Mouse (Mus musculus) embryonic facial prominence, embryonic 10.5 days (tissue): ENCODE results near the gene Anxa6. TPM values are rescaled to one million over a fixed set of nuclear protein-coding genes. Genes with fewer than 3 reads are reported as not detected.

ENCODE experiments used
- DNase-seq: peaks from one replicate; pipeline ENCODE4 v3.0.0-alpha.2; 2017; ENCODE audit warnings: low spot score
- H3K27ac ChIP-seq: fragments of 300-500 bp; sonication (generic); replicated peaks from 2 replicates; pipeline ENCODE4 v1.5.1; 2016; ENCODE audit warnings: mild to moderate bottlenecking
- H3K27me3 ChIP-seq: fragments of 300-500 bp; sonication (generic); replicated peaks from 2 replicates; pipeline ENCODE4 v1.6.1; 2016; ENCODE audit warnings: low read depth, mild to moderate bottlenecking; ENCODE audit not compliant: poor library complexity, severe bottlenecking
- H3K36me3 ChIP-seq: fragments of 300-500 bp; sonication (generic); replicated peaks from 2 replicates; pipeline ENCODE4 v1.6.1; 2016; ENCODE audit warnings: mild to moderate bottlenecking, moderate library complexity
- H3K4me1 ChIP-seq: fragments of 300-500 bp; sonication (generic); 2 replicates; pipeline ENCODE4 v1.6.1; 2016
- H3K4me3 ChIP-seq: fragments of 300-500 bp; sonication (generic); 2 replicates; pipeline ENCODE4 v1.5.1; 2016; ENCODE audit warnings: mild to moderate bottlenecking, moderate library complexity
- H3K9me3 ChIP-seq: fragments of 300-500 bp; sonication (generic); 2 replicates; pipeline ENCODE4 v1.6.1; 2016; ENCODE audit warnings: mild to moderate bottlenecking
- WGBS: fragments of 180-500 bp; shearing (Covaris S2); methylation state at CpG from one replicate; pipeline ENCODE4 v1.1.7; 2016; 5-methylcytosine and 5-hydroxymethylcytosine counted together
- polyA plus RNA-seq: library from polyadenylated mRNA; unstranded; fragments of >200 nt; fragmentation: Nextera tagmentation; extraction: Ambion mirVana; gene quantifications from 2 replicates; pipeline ENCODE4 v1.2.1, GENCODE M21; 2016

The Anxa6 gene
- polyA plus RNA-seq, 1 experiment from 2014 or later = 66.7 TPM

DNA sequence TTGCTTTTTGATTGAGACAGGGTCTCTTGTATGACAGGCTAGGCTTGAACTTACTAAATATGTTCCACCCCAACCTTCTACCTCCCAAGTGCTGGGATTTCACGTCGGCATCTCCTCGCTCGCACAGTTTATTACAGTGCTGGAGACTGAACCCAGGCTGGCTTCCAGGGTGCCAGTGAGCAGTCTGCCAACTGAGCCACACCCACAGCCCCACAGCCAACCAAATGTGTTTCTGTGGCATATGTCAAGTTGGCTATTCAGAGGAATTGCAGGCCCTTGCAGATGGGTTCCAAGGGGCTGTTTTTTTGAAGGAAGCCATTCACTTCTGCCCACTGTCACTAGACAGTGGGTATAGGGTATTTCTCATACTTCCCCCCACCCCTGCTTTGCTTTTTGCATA lies 7.3 kb downstream of the Anxa6 start:
- Histone ChIP-seq H3K4me1 (peaks cover 53% of the 10 kb centered on the region), H3K36me3 (0 out of 2 replicates have a peak, but pooled peaks cover 4% of the 10 kb centered on the region), H3K9me3 (no peaks in the 10 kb centered on the region), H3K4me3 (no peak overlapping the region), H3K27ac (no peak overlapping the region), H3K27me3 (no peaks in the 10 kb centered on the region)
- WGBS = 95% methylated on average over 4 of the region's 4 CpGs
- DNase-seq = no peak

DNA sequence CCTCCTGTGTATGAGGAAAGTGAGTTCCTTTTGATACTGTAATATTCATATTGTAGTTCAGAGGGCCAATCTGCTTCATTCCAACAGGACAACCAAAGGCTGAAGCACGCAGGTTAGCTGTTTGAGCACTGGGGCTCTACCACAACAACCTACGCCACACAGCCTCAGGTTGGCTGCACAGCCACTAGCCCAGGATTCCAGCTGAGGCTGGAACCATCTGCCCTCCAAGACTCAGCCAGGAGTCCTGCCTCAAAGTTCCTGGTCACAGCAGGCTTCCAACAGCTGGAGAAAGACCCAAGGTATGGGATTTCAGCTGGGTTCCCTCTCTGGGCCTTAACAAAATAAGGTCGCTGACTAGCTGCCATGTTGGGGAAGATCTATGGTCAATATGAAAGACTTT lies 9.7 kb downstream of the Anxa6 start:
- WGBS = 80% methylated on average over 3 of the region's 3 CpGs
- H3K4me1 ChIP-seq = peaks cover 70% of the 10 kb centered on the region
- peak overlapping the region; percentile 44 for H3K4me3 ChIP-seq
- peaks cover 4% of the 10 kb centered on the region; the same call in 1 of the 2 replicates for H3K36me3 ChIP-seq
- no peaks in the 10 kb centered on the region for H3K9me3 ChIP-seq
- H3K27ac ChIP-seq = peak overlapping the region; percentile 92
- DNase-seq = peak; percentile 17
- no peaks in the 10 kb centered on the region for H3K27me3 ChIP-seq

DNA sequence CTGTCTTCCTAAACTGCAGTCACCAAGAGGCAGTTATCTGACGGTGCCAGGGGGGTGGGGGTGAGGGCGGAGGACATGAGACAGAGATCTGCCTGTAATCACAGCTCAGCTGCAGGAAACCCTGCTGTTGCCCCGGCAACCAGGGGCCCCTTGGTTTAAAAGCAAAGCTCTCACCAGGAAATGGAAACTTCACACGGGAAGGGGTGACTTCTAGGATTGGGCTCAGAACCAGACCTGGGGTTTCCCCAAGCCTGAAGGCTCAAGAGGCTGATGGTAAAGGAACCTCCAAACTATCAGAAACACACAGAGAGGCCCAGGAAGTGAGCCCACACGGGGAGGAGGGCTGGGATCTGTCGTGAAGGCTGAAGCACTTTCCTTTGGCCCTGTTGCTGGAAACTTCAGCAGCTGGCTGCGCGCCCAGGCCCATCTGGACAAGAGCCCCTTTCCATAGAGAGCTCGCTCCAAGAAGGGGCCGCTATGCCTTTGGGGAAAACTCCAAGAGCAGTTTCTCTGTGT lies 10.1 kb downstream of the Anxa6 start:
- DNase-seq = peak; percentile 89
- Histone ChIP-seq H3K4me1 (peaks cover 65% of the 10 kb centered on the region), H3K27ac (peak overlapping the region; percentile 92), H3K9me3 (no peaks in the 10 kb centered on the region), H3K27me3 (no peaks in the 10 kb centered on the region), H3K4me3 (peak overlapping the region; percentile 44), H3K36me3 (peaks cover 4% of the 10 kb centered on the region; the same call in 1 of the 2 replicates)
- WGBS = 15% methylated on average over 10 of the region's 10 CpGs

DNA sequence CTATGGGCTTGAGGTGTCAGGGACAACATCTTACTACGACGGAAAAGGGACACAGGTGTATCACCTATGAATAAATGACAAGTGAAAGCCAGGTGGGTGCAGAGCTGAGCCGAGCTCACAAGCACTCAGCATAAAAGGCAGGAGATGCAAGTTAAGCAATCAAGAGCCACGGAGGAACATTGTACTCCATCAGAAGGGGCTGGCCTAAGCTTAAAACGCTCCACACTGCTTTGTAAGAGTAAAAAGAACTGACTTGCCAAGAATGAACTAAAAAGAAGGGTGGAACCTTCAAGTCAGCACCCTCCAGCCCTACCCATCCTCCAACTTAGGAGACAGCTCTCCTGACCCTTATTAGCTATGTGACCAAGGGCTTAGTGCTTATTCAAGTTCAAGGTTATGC lies 10.7 kb downstream of the Anxa6 start:
- no peaks in the 10 kb centered on the region for H3K27me3 ChIP-seq
- 72% methylated on average over 5 of the region's 5 CpGs for WGBS
- H3K4me1 ChIP-seq = peaks cover 60% of the 10 kb centered on the region
- H3K36me3 ChIP-seq = peaks cover 4% of the 10 kb centered on the region; the same call in 1 of the 2 replicates
- peak overlapping the region; percentile 92 for H3K27ac ChIP-seq
- H3K4me3 ChIP-seq = peak overlapping the region; percentile 44
- H3K9me3 ChIP-seq = no peaks in the 10 kb centered on the region
- DNase-seq = no peak

GRCm38 (mm10) chr11:55021859-55022258 lies 11.4 kb downstream of the Anxa6 start:
- DNase-seq = no peak
- Histone ChIP-seq H3K36me3 (peaks cover 4% of the 10 kb centered on the region; the same call in 1 of the 2 replicates), H3K27ac (peak overlapping the region; percentile 92), H3K4me1 (peaks cover 55% of the 10 kb centered on the region), H3K4me3 (no peak overlapping the region), H3K9me3 (no peaks in the 10 kb centered on the region), H3K27me3 (no peaks in the 10 kb centered on the region)
- 66% methylated on average over 6 of the region's 6 CpGs for WGBS

DNA sequence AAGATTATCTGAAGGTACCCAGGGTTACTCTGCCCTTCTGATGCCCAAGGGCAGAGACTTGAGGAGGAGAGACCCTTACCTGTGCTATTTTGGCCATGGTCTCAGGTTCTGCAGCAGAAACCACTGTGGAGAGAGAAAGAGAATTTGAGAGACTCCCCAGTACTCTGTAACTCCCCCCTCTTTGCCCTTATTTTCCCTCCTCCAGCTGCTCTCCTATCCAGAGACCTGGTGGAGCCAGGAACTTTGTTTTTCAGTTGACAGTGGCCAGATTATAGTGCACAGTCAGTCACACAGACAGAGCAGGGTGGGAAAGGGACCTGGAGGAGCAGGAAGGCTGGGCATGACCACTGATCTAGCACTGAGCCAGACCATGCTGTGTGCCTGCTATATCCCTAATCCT lies 11.8 kb downstream of the Anxa6 start:
- Histone ChIP-seq H3K4me1 (peaks cover 55% of the 10 kb centered on the region), H3K4me3 (no peak overlapping the region), H3K36me3 (peaks cover 3% of the 10 kb centered on the region; the same call in 1 of the 2 replicates), H3K27me3 (no peaks in the 10 kb centered on the region), H3K27ac (peak overlapping the region; percentile 92), H3K9me3 (no peaks in the 10 kb centered on the region)
- DNase-seq = no peak

- Histone ChIP-seq H3K27ac (peak overlapping the region; percentile 42; the same call in 1 of the 2 replicates), H3K9me3 (no peaks in the 10 kb centered on the region), H3K36me3 (peaks cover 3% of the 10 kb centered on the region; the same call in 1 of the 2 replicates), H3K4me3 (no peak overlapping the region), H3K27me3 (no peaks in the 10 kb centered on the region), H3K4me1 (peaks cover 59% of the 10 kb centered on the region)
- WGBS = 71% methylated on average over 2 of the region's 2 CpGs
- no peak for DNase-seq
These were observed 13.5 kb downstream of the Anxa6 start for GRCm38 (mm10) chr11:55019711-55020110.

- no peak for DNase-seq
- peaks cover 18% of the 10 kb centered on the region for H3K36me3 ChIP-seq
- 77% methylated on average over 6 of the region's 6 CpGs for WGBS
- H3K4me1 ChIP-seq = peaks cover 46% of the 10 kb centered on the region
- no peaks in the 10 kb centered on the region for H3K9me3 ChIP-seq
- no peak overlapping the region for H3K4me3 ChIP-seq
- H3K27me3 ChIP-seq = no peaks in the 10 kb centered on the region
- H3K27ac ChIP-seq = no peak overlapping the region
These were observed 15.2 kb downstream of the Anxa6 start for GRCm38 (mm10) chr11:55018034-55018433.

GRCm38 (mm10) chr11:55017201-55017600 lies 16.0 kb downstream of the Anxa6 start:
- Histone ChIP-seq H3K9me3 (no peaks in the 10 kb centered on the region), H3K4me1 (peaks cover 38% of the 10 kb centered on the region), H3K36me3 (peaks cover 21% of the 10 kb centered on the region), H3K27me3 (no peaks in the 10 kb centered on the region), H3K27ac (no peak overlapping the region), H3K4me3 (no peak overlapping the region)
- no peak for DNase-seq
- WGBS = 78% methylated on average over 2 of the region's 2 CpGs

DNA sequence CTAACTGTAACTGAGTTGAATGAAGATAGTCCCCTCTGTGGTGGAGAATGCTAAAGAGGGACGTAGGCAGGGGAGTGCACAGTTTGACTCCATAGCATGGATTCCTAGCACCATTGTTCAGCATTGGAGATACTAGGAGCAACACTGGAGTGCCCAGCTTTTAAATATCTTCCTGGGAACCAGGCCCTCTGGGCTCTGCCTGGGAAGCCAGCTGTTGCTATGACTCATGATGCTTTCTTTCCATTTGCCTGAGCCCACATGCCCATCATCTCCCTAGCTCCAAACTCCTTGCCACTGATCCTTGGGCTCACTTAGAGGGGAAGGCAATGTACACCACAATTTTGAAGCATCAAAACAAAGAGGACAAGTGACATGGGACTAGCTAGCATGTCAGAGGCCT lies 16.5 kb downstream of the Anxa6 start:
- DNase-seq = no peak
- Histone ChIP-seq H3K9me3 (no peaks in the 10 kb centered on the region), H3K27ac (no peak overlapping the region), H3K27me3 (no peaks in the 10 kb centered on the region), H3K36me3 (peaks cover 21% of the 10 kb centered on the region), H3K4me3 (no peak overlapping the region), H3K4me1 (peaks cover 33% of the 10 kb centered on the region)
- WGBS = 64% methylated on average over 1 of the region's 1 CpGs

DNA sequence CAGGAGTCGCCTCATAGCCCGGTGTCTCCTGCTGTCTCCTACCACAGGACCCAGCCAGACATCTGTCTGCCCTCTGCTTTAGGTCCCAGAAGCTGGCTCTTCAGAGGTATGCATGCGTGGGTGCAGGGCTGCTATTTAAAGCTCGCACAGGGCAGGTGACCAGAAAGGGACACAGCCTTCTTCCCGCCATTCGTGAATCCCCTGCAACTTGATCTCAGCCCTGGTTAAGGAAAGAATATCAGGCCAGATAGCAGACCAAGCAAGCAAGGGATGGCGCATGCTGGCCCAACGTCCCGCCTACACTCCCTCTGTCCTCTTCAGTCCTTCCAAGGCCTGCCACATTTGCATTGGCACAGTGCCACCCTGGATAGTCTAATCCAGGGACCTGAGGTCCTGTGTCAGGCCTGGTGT lies 17.4 kb downstream of the Anxa6 start:
- 69% methylated on average over 9 of the region's 9 CpGs for WGBS
- Histone ChIP-seq H3K27ac (peak overlapping the region; percentile 26; the same call in 1 of the 2 replicates), H3K36me3 (peaks cover 28% of the 10 kb centered on the region), H3K9me3 (no peaks in the 10 kb centered on the region), H3K4me3 (no peak overlapping the region), H3K4me1 (peaks cover 28% of the 10 kb centered on the region), H3K27me3 (no peaks in the 10 kb centered on the region)
- no peak for DNase-seq

DNA sequence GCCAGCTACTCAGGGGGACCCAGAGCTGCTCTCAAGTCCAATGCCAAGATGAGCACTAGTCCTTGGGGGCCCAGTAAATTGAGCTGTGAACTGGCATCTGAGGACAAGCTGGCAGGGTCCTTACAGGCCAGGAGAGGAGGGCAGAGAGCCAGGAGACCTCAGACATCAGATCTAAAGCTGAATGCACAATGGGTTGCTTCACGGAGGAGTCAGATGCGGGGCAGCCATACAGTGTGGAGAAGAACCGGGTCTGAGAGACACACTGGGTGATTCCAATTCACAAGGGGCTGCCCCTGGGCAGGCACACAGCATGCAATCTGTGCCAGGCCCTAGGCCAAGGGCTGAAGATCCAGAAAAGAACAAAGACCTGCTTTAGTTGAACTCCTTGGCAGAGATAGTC lies 18.0 kb downstream of the Anxa6 start:
- H3K36me3 ChIP-seq = peaks cover 34% of the 10 kb centered on the region
- H3K27ac ChIP-seq = no peak overlapping the region
- no peak for DNase-seq
- H3K9me3 ChIP-seq = no peaks in the 10 kb centered on the region
- H3K27me3 ChIP-seq = no peaks in the 10 kb centered on the region
- peaks cover 26% of the 10 kb centered on the region for H3K4me1 ChIP-seq
- H3K4me3 ChIP-seq = no peak overlapping the region
- 66% methylated on average over 3 of the region's 3 CpGs for WGBS

- Histone ChIP-seq H3K36me3 (peaks cover 48% of the 10 kb centered on the region), H3K4me1 (peaks cover 11% of the 10 kb centered on the region), H3K4me3 (no peak overlapping the region), H3K27ac (no peak overlapping the region), H3K27me3 (no peaks in the 10 kb centered on the region), H3K9me3 (no peaks in the 10 kb centered on the region)
- DNase-seq = no peak
- 70% methylated on average over 6 of the region's 6 CpGs for WGBS
These were observed 19.4 kb downstream of the Anxa6 start for GRCm38 (mm10) chr11:55013802-55014201.
